Mouse (Mus musculus) intestine, embryonic 14.5 days (tissue): ENCODE data around the gene Gps2. TPM values are rescaled to one million over a fixed set of nuclear protein-coding genes. Genes with fewer than 3 reads are reported as not detected.
A peak's percentile ranks its signal among the peaks of the same experiment; 100 is the strongest.
"Not testable (repeated sequence)": the region's sequence is repeated elsewhere in the genome, so short reads cannot be mapped to it uniquely, and the experiment has no call there.

Experiments
- ATAC-seq: fragments of 200-750 bp; cut with Nextera tagmentation; replicated peaks from 2 replicates; pipeline ENCODE4 v1.8.0; 2017; ENCODE audit warnings: low read depth, moderate number of reproducible peaks, moderate TSS enrichment, moderate library complexity; ENCODE audit not compliant: low FRiP score, low TSS enrichment
- DNase-seq: peaks from one replicate; pipeline ENCODE4 v3.0.0-alpha.2; 2018; ENCODE audit warnings: low spot score
- H3K27ac ChIP-seq: fragments of 300-500 bp; sonication (generic); 2 replicates; pipeline ENCODE4 v1.5.1; 2014; ENCODE audit warnings: low read depth, mild to moderate bottlenecking, control low read depth
- H3K27me3 ChIP-seq: fragments of 300-500 bp; sonication (generic); replicated peaks from 2 replicates; pipeline ENCODE4 v1.6.1; 2014; ENCODE audit warnings: low read length, control low read depth; ENCODE audit not compliant: control insufficient read depth, insufficient read depth
- H3K36me3 ChIP-seq: fragments of 300-500 bp; sonication (generic); 2 replicates; pipeline ENCODE4 v1.6.1; 2014; ENCODE audit warnings: low read length, control low read depth; ENCODE audit not compliant: control insufficient read depth, insufficient read depth
- H3K4me1 ChIP-seq: fragments of 300-500 bp; sonication (generic); replicated peaks from 2 replicates; pipeline ENCODE4 v1.6.1; 2014; ENCODE audit warnings: low read length, control low read depth, mixed read lengths; ENCODE audit not compliant: control insufficient read depth, insufficient read depth
- H3K4me2 ChIP-seq: fragments of 300-500 bp; sonication (generic); 2 replicates; pipeline ENCODE4 v1.6.1; 2014; ENCODE audit warnings: low read length
- H3K4me3 ChIP-seq: fragments of 300-500 bp; sonication (generic); 2 replicates; pipeline ENCODE4 v1.5.1; 2014; ENCODE audit warnings: low read depth, low read length, control low read depth, mixed read lengths
- H3K9ac ChIP-seq: fragments of 300-500 bp; sonication (generic); 2 replicates; pipeline ENCODE4 v1.6.1; 2014; ENCODE audit warnings: mild to moderate bottlenecking, low read length
- H3K9me3 ChIP-seq: fragments of 300-500 bp; sonication (generic); 2 replicates; pipeline ENCODE4 v1.6.1; 2016; ENCODE audit warnings: low read length, control low read depth; ENCODE audit not compliant: control insufficient read depth
- WGBS: fragments of 180-500 bp; shearing (Covaris S2); extraction: QIAGEN DNeasy Blood & Tissue Kit; methylation state at CpG from one replicate; pipeline ENCODE4 v1.1.7; 2014; 5-methylcytosine and 5-hydroxymethylcytosine counted together
- polyA plus RNA-seq: library from polyadenylated mRNA; unstranded; fragments of >200 nt; fragmentation: Nextera tagmentation; extraction: Ambion mirVana; gene quantifications from 2 replicates; pipeline ENCODE4 v1.2.1, GENCODE M21; 2014

The Gps2 gene
- polyA plus RNA-seq, 1 experiment from 2014 or later = 71.2 TPM

DNA sequence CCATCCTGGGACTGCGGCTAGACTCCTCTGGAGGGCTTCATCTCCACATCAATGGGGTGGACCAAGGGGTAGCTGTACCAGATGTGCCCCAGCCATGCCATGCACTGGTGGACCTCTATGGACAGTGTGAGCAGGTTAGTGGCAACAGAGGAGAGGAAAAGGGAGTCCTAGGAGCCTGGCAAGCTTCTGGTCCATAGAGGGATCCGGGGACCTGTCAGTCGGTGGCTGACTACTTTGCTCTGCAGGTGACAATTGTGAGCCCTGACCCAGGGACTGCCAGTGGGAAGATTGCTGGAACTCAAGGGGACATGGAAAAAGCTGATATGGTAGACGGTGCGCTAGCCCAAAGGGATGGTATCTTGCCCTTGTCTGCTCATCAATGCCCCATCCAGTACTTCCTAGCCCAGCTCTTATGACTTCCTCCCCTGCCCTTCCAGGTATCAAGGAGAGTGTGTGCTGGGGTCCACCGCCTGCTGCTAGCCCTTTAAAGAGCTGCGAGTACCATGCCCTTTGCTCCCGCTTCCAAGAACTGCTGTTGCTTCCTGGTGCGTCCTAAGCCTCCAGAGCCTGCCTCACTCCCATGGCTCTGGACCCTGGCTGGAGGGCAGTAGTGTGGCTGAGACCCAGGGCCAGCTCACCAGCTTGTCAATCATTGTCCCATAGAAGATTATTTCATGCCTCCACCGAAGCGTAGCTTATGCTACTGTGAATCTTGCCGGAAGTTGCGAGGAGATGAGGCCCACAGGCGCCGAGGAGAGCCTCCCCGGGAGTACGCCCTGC is 2.7 kb upstream of the Gps2 start:
- WGBS = 90% methylated on average over 17 of the region's 17 CpGs
- H3K4me3 ChIP-seq = no peak overlapping the region
- DNase-seq = no peak
- no peak overlapping the region for H3K27ac ChIP-seq
- peaks cover 88% of the 10 kb centered on the region for H3K36me3 ChIP-seq
- H3K4me2 ChIP-seq = no peak overlapping the region
- H3K9me3 ChIP-seq = no peaks in the 10 kb centered on the region
- peaks cover 8% of the 10 kb centered on the region for H3K4me1 ChIP-seq
- H3K27me3 ChIP-seq = no peaks in the 10 kb centered on the region
- no peak for ATAC-seq
- no peak overlapping the region for H3K9ac ChIP-seq

DNA sequence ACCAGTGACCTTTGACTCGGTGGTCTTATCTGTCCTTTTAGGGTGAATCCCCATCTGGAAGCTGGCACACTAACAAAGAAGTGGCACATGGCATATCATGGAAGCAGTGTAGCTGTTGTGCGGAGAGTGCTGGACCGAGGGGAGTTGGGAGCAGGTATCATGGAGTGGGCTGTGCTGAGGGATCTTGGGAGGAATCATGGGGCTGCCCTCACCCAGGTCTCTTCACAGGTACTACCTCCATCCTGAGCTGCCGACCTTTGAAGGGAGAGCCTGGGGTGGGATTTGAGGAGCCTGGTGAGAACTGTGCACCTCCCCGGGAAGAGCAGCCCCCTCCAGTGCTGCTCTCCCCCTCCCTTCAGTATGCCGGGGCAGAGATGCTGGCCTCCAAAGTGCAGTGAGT is 2.0 kb upstream of the Gps2 start:
- Histone ChIP-seq H3K4me1 (peaks cover 8% of the 10 kb centered on the region), H3K27me3 (no peaks in the 10 kb centered on the region), H3K9ac (no peak overlapping the region), H3K36me3 (peaks cover 88% of the 10 kb centered on the region), H3K4me3 (no peak overlapping the region), H3K27ac (no peak overlapping the region), H3K4me2 (no peak overlapping the region), H3K9me3 (no peaks in the 10 kb centered on the region)
- no peak for DNase-seq
- ATAC-seq = no peak
- 90% methylated on average over 6 of the region's 6 CpGs for WGBS

DNA sequence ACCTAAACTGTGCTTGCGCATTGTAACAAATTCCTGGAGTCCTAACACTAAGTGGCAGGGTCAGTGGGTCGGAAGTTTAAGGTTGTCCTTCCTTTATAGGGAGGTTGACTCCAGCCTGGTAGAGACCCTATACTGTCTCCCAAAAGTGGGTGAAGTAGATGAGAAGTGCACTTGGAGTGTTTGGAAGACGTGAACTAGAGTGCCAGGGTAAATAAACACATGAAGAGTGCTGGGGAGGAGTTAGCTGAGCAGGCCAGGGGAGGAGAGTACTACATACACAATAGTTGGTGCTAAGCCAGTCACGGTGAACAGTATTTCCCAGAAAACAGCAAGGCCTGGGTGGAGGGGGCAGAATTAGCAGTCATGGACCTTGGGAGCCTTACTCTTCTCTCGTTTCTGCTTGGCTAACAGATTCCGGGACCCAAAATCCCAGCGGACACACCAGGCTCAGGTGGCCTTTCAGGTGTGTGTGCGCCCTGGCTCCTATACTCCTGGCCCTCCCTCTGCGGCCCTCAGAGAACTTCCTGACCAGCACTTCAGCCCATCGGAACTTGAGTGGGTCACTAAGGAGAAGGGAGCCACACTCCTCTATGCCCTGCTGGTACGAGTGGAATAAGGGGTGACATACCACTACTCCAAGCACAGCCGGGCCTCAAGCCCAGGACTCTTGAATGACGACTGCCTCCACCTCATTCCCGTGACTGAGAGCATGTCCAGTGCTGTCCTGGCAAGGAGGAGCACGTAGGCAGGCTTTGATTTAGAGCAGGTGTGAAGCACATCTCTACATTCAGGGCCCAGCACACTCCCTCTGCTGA is 765 bp upstream of the Gps2 start:
- WGBS = 79% methylated on average over 15 of the region's 15 CpGs
- H3K27ac ChIP-seq = no peak overlapping the region
- no peak for ATAC-seq

DNA sequence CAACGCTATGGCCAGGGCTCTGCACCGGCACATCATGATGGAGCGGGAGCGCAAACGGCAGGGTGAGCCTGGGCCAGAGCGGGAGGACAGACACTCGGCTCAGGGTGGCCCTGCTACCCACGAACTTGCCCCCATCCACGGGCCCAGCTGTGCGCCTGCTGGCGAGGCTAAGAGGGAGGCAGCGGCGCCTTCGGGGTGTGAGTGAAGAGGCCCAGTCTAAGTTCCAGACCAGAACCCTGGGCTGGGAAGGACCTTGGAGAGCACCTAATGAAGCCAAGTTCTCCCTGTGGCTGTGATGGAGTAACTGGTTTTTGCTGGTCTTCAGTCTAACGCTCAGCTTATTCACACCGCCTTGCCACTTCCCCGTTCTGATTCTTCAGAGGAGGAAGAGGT is 680 bp downstream of the Gps2 start:
- no peak; the same call in 1 of the 2 replicates for ATAC-seq
- Histone ChIP-seq H3K9me3 (no peaks in the 10 kb centered on the region), H3K4me1 (peaks cover 17% of the 10 kb centered on the region), H3K4me3 (peak overlapping the region; percentile 85), H3K4me2 (peak overlapping the region; percentile 87), H3K9ac (peak overlapping the region; percentile 86), H3K27ac (peak overlapping the region; percentile 84), H3K36me3 (peaks cover 88% of the 10 kb centered on the region), H3K27me3 (no peaks in the 10 kb centered on the region)
- no peak for DNase-seq
- 2% methylated on average over 17 of the region's 17 CpGs for WGBS

More for the DNA sequence above, 765 bp upstream of the Gps2 start:
- no peak for DNase-seq
- peak overlapping the region; percentile 87 for H3K4me2 ChIP-seq
- H3K4me3 ChIP-seq = peak overlapping the region; percentile 85
- H3K36me3 ChIP-seq = peaks cover 88% of the 10 kb centered on the region
- peaks cover 8% of the 10 kb centered on the region for H3K4me1 ChIP-seq
- H3K9me3 ChIP-seq = no peaks in the 10 kb centered on the region
- no peak overlapping the region; the same call in 1 of the 2 replicates for H3K9ac ChIP-seq
- no peaks in the 10 kb centered on the region for H3K27me3 ChIP-seq

DNA sequence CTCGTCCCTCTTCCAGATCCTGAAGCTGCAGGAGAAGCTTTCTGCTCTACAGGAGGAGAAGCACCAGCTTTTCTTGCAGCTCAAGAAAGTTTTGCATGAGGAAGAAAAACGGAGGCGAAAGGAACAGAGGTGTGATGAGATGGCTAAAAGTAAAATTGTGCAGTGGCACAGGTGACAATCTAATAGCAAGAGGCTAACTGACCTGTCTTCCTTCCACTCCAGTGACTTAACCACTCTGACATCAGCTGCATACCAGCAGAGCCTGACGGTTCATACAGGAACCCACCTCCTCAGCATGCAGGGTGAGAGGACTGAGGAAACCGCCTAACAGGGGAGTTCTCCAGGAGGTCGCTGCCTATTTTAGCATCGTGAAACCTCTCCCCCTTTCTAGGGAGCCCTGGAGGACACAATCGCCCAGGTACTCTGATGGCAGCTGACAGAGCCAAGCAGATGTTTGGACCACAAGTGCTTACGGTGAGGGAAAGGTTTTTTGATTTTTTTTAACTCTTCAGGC is 1.3 kb downstream of the Gps2 start:
- Histone ChIP-seq H3K27me3 (no peaks in the 10 kb centered on the region), H3K4me1 (peaks cover 21% of the 10 kb centered on the region), H3K9ac (peak overlapping the region; percentile 86; the same call in 1 of the 2 replicates), H3K36me3 (peaks cover 84% of the 10 kb centered on the region), H3K4me3 (peak overlapping the region; percentile 85), H3K4me2 (peak overlapping the region; percentile 87), H3K27ac (no peak overlapping the region), H3K9me3 (no peaks in the 10 kb centered on the region)
- 35% methylated on average over 9 of the region's 9 CpGs for WGBS
- DNase-seq (no peak), ATAC-seq (no peak)

DNA sequence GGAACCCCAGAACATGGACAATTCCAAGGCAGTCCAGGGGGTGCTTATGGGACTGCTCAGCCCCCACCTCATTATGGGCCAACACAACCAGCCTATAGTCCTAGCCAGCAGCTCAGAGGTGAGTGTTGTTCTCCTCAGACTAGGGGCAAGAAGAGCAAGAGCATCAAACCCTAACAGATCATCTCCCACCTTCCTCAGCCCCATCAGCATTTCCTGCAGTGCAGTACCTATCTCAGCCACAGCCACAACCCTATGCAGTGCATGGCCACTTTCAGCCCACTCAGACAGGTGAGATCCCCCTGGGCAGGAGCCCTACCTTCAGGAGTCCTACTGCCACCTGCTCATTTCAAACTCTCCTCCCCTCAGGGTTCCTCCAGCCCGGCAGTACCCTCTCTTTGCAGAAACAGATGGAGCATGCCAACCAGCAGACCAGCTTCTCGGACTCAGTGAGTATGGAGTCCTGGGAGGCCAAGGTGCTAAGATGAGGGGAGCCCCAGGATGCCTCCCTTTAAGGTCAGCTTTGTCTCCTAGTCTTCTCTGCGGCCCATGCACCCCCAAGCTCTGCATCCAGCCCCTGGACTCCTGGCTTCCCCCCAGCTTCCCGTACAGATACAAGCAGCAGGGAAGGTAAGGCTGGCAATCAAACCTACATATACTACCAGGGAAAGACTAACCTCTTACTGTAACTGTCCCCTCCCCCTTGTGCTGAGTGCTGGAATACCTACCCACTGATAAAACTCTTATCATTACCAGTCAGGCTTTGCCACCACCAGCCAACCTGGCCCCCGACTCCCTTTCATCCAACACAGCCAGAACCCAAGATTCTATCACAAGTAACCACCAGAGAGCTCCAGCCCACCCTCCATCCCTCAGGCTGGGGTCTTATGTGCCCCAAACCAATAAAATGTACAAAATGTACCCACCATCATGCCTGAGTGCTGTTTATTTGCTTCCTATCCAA is 2.3 kb downstream of the Gps2 start:
- Histone ChIP-seq H3K4me3 (no peak overlapping the region), H3K4me2 (peak overlapping the region; percentile 87; the same call in 1 of the 2 replicates)
- no peak for DNase-seq

DNA sequence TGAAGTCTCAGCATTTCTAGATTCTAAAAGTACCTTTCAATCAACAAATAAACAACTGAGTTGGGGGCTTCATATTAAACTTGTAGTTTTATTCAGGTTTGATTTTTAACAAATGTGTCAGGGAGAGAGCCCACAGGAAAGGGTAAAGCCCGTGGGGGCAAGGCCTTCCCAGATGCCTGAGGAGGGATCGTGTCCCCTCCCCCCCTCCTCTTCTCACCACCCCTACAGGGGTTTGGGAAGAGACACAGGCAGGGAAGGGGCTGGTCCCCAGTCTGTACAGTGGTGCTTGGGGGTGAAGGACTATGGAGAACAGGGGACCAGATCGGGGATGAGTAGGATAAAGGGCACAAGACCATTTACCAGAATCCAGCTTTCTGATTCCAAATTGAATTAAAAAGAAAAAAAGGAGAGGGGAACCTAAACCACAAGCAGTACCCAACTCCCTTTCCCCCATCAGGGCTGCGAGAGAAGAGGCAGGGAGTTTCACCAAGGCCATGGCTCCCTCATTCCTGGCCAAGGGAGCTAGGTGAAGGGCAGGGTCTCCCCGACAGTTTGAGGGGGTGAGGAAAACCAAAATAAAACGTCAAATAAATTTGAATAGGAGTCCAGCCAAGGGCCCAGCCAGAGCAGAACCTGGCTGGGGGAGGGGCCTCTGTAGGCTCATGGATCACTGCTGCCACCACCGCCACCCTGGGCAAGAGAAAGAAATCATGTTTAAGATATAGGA is 3.1 kb downstream of the Gps2 start:
- peaks cover 21% of the 10 kb centered on the region for H3K4me1 ChIP-seq
- peaks cover 65% of the 10 kb centered on the region for H3K36me3 ChIP-seq
- 54% methylated on average over 7 of the region's 7 CpGs for WGBS

More for the DNA sequence above, 2.3 kb downstream of the Gps2 start:
- Histone ChIP-seq H3K27ac (no peak overlapping the region), H3K27me3 (no peaks in the 10 kb centered on the region), H3K9ac (no peak overlapping the region), H3K36me3 (peaks cover 74% of the 10 kb centered on the region), H3K4me1 (peaks cover 21% of the 10 kb centered on the region), H3K9me3 (no peaks in the 10 kb centered on the region)
- ATAC-seq = no peak
- WGBS = 64% methylated on average over 5 of the region's 5 CpGs

More for the DNA sequence above, 3.1 kb downstream of the Gps2 start:
- not testable (repeated sequence) for DNase-seq, H3K9ac ChIP-seq, H3K27me3 ChIP-seq, H3K4me3 ChIP-seq, ATAC-seq, H3K27ac ChIP-seq, H3K4me2 ChIP-seq, H3K9me3 ChIP-seq
